In genomic region chr9:123523676-123524075, GRCm38 (mm10) we compare ENCODE assay signal across 8 mouse cellular contexts. TPM values are rescaled to one million over a fixed set of nuclear protein-coding genes. Genes with fewer than 3 reads are reported as not detected.
A peak's percentile ranks its signal among the peaks of the same experiment; 100 is the strongest.
DNase-seq lines count a peak whose midpoint lies in the region; ATAC-seq and TF ChIP-seq lines count a peak whose summit lies in the region.

No protein-coding gene starts in this region.

- H3K9me3 ChIP-seq in heart, embryonic 11.5 days (replicated peaks; ENCODE audit: control insufficient read depth, low read length): no peaks in the 10 kb centered on the region

- H3K27me3 ChIP-seq in heart, embryonic 11.5 days (ENCODE audit: control insufficient read depth, insufficient read depth, low read length): no peaks in the 10 kb centered on the region
- no peaks in the 10 kb centered on the region for H3K27me3 ChIP-seq in testis, adult 2 months (ENCODE audit: control insufficient read depth, insufficient read depth, low read length)

- peak; percentile 50; the same call in 1 of the 2 replicates for TF ChIP-seq CTCF in testis, adult 2 months (IDR thresholded peaks at IDR 0.05; ENCODE audit: control insufficient read depth, insufficient read depth, insufficient replicate concordance, low read depth, low read length)
- peak; percentile 60 for TF ChIP-seq CTCF in cortical plate, adult 2 months (IDR thresholded peaks at IDR 0.05; ENCODE audit: extremely low read depth, insufficient read depth, low read length)

- TF ChIP-seq POLR2A in testis, adult 2 months (IDR thresholded peaks at IDR 0.05; ENCODE audit: control insufficient read depth, low read depth, low read length): no peak
- no peak for TF ChIP-seq POLR2A in cortical plate, adult 2 months (IDR thresholded peaks at IDR 0.05; ENCODE audit: extremely low read depth, insufficient read depth, low read length)

- ATAC-seq in heart, embryonic 11.5 days (replicated peaks; ENCODE audit: insufficient number of reproducible peaks, low FRiP score, low TSS enrichment): no peak

- peaks cover 7% of the 10 kb centered on the region for H3K36me3 ChIP-seq in heart, embryonic 11.5 days (ENCODE audit: control insufficient read depth, insufficient read depth, low read length)
- H3K36me3 ChIP-seq in testis, adult 2 months (ENCODE audit: control insufficient read depth, insufficient read depth, low read length): no peaks in the 10 kb centered on the region

- H3K4me1 ChIP-seq in heart, embryonic 11.5 days (ENCODE audit: control insufficient read depth, insufficient read depth, low read length): peaks cover 3% of the 10 kb centered on the region; the same call in 1 of the 2 replicates
- no peaks in the 10 kb centered on the region; the same call in 1 of the 2 replicates for H3K4me1 ChIP-seq in testis, adult 2 months (ENCODE audit: control insufficient read depth, insufficient read depth, low read length)
- peaks cover 3% of the 10 kb centered on the region for H3K4me1 ChIP-seq in cortical plate, adult 2 months (ENCODE audit: control insufficient read depth, insufficient read depth, low read length)

- 33% methylated on average over 3 of the region's 3 CpGs for WGBS in heart, embryonic 11.5 days (ENCODE audit: insufficient replicate concordance)

- H3K4me2 ChIP-seq in heart, embryonic 11.5 days: no peak overlapping the region

- no peak overlapping the region for H3K4me3 ChIP-seq in heart, embryonic 11.5 days (ENCODE audit: low read depth, low read length)
- no peak overlapping the region for H3K4me3 ChIP-seq in testis, adult 2 months (ENCODE audit: control insufficient read depth, low read depth, low read length)
- no peak overlapping the region for H3K4me3 ChIP-seq in cortical plate, adult 2 months (ENCODE audit: insufficient read depth, low read length)

- peak; percentile 57 for DNase-seq in heart, postnatal 4 days
- DNase-seq in testis, postnatal 14 days (ENCODE audit: low spot score): no peak
- peak; percentile 60 for DNase-seq in mesoderm, embryonic 11.5 days (ENCODE audit: low read depth, low spot score)
- no peak for DNase-seq in layer of hippocampus, adult 18-20 months (ENCODE audit: low spot score in 2 of 2)
- no peak for DNase-seq in neural tube, embryonic 10.5 days (ENCODE audit: extremely low spot score, low spot score)

- H3K9ac ChIP-seq in heart, embryonic 11.5 days (ENCODE audit: low read depth, low read length): no peak overlapping the region

- no peak overlapping the region for H3K27ac ChIP-seq in heart, embryonic 11.5 days (ENCODE audit: low read depth, low read length)
- H3K27ac ChIP-seq in testis, adult 2 months (ENCODE audit: control insufficient read depth, insufficient read depth, low read depth, low read length): no peak overlapping the region
- no peak overlapping the region for H3K27ac ChIP-seq in cortical plate, adult 2 months (ENCODE audit: insufficient read depth, low read length)

RNA-seq across cellular contexts. Expression of gene Sacm1l, which starts 5.9 kb away (rescaled TPM):
- 10 to 100 TPM; 44.6 to 47.0 TPM for total RNA-seq in heart, postnatal 4 days (2021)
- polyA plus RNA-seq in heart, embryonic 11.5 days (2014; fragmentation: Nextera tagmentation; extraction: Ambion mirVana): 38.1 and 50.2 TPM in 2 replicates
- 2.9 and 5.1 TPM in 2 replicates for polyA plus RNA-seq in testis, adult 2 months (2012; rRNA removed)
- polyA plus RNA-seq in cortical plate, adult 2 months (2012; rRNA removed): 35.9 and 37.0 TPM in 2 replicates
- 10 to 100 TPM; 61.8 to 62.3 TPM for total RNA-seq in layer of hippocampus, adult 18-20 months (2021)

RNA-seq across cellular contexts. Expression of gene Limd1, which starts 45.2 kb away (rescaled TPM):
- total RNA-seq in heart, postnatal 4 days (2021): 10 to 100 TPM; 49.1 to 53.5 TPM
- 30.9 and 32.4 TPM in 2 replicates for polyA plus RNA-seq in heart, embryonic 11.5 days (2014; fragmentation: Nextera tagmentation; extraction: Ambion mirVana)
- polyA plus RNA-seq in testis, adult 2 months (2012; rRNA removed): 34.7 and 43.1 TPM in 2 replicates
- 8.0 and 9.0 TPM in 2 replicates for polyA plus RNA-seq in cortical plate, adult 2 months (2012; rRNA removed)
- total RNA-seq in layer of hippocampus, adult 18-20 months (2021): 1 to 10 TPM; 6.9 to 7.8 TPM

Comparison
In these comparisons a context has a peak if more than half of its experiments do, and no peak if none do; other contexts are left out.
1. DNase-seq: peak in heart, postnatal 4 days (single experiment) and mesoderm, embryonic 11.5 days (single experiment); none in testis, postnatal 14 days (single experiment), layer of hippocampus, adult 18-20 months (0 of 2) and neural tube, embryonic 10.5 days (single experiment).